Mouse (Mus musculus): Measurements from ENCODE around the gene Mmp9. TPM values are rescaled to one million over a fixed set of nuclear protein-coding genes. Genes with fewer than 3 reads are reported as not detected.

The Mmp9 gene
- polyA plus RNA-seq, 1 experiment from 2014 or later, result 25.2 TPM

DNA sequence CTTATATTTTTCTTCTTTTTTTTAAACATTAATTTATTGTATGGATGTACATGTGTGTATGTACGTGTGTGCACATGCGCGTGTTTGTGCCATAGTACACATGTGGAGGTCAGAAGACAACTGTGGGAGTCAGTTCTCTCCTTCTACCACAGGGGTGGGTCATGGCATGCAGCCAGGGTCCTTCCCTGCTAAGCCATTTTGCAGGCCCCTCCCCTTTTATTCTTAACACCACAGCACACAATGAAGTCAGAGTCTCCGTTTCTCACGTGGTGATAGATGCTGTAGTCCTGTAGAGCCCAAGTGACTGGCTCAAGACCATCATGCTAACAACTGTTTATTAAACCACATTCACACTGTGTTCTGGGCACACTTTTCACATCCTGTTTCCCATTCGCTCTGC is 45.4 kb downstream of the Mmp9 start:
- H3K4me1 ChIP-seq (replicated peaks), result 0 out of 2 replicates have a peak, but pooled peaks cover 5% of the 10 kb centered on the region
- no peak for ATAC-seq (ENCODE audit: low FRiP score)
- H3K27me3 ChIP-seq, result 0 out of 2 replicates have a peak, but pooled peaks cover 5% of the 10 kb centered on the region
- WGBS, result 79% methylated on average over 6 of the region's 6 CpGs
- H3K9me3 ChIP-seq, result no peaks in the 10 kb centered on the region
- no peak overlapping the region for H3K4me3 ChIP-seq
- H3K4me2 ChIP-seq, result no peak overlapping the region
- H3K36me3 ChIP-seq, result peaks cover 38% of the 10 kb centered on the region
- no peak overlapping the region for H3K27ac ChIP-seq
- no peak overlapping the region for H3K9ac ChIP-seq

DNA sequence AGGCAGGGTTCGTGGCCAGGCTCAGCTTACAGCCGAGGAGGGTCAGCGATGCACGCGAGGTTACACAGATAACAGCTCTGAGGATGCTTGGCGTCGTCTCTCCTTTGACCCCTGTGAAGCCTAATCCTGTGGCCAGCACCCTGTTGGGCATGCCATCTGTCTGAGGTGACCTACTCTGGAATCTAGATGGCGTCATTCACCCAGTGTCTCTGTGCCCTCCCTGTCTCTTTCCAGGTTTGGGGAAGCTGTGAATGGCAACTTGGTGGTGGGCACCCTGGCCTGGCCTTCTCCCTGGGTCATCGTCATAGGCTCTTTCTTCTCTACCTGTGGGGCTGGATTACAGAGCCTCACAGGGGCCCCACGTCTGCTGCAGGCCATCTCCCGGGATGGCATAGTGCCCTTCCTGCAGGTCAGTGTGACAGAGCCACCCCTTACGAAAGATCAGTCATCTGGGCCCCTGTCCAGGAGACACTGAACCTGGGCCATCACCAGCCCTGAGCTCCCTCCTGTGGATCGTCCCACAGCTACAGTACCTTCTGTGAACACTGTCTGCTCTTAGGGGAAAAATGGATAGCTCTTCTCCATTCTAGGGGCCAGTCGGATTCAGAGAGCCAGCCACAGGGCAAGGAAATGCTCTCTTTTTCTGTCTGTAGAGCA is 45.9 kb downstream of the Mmp9 start:
- Histone ChIP-seq H3K4me3 (no peak overlapping the region), H3K4me1 (replicated peaks) (0 out of 2 replicates have a peak, but pooled peaks cover 5% of the 10 kb centered on the region), H3K9me3 (no peaks in the 10 kb centered on the region), H3K27ac (no peak overlapping the region), H3K4me2 (no peak overlapping the region), H3K9ac (no peak overlapping the region), H3K36me3 (peaks cover 38% of the 10 kb centered on the region), H3K27me3 (0 out of 2 replicates have a peak, but pooled peaks cover 5% of the 10 kb centered on the region)
- 81% methylated on average over 14 of the region's 14 CpGs for WGBS
- no peak for ATAC-seq (ENCODE audit: low FRiP score)

DNA sequence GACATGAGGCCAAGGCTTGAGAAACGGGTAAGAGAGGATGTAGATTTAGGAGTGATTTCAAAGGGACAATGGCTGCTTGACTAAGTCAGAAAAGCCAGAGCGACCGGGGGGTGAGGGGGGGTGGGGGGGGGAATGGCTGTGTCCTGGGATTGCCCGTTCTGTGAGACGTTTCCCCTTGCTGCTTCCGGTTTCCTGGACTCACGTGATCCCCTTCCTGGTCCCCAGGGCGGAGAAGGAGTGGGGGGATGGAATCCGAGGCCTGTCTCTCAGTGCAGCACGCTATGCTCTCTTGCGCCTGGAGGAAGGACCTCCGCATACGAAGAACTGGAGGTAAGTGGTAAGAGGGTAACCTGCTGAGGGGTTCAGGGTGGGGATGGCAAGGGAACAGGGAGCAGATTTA is 48.2 kb downstream of the Mmp9 start:
- no peak for ATAC-seq (ENCODE audit: low FRiP score)
- peaks cover 38% of the 10 kb centered on the region for H3K36me3 ChIP-seq
- no peak overlapping the region for H3K27ac ChIP-seq
- H3K4me2 ChIP-seq, result no peak overlapping the region
- 0 out of 2 replicates have a peak, but pooled peaks cover 8% of the 10 kb centered on the region for H3K27me3 ChIP-seq
- 0 out of 2 replicates have a peak, but pooled peaks cover 5% of the 10 kb centered on the region for H3K4me1 ChIP-seq (replicated peaks)
- 61% methylated on average over 13 of the region's 13 CpGs for WGBS
- no peak overlapping the region for H3K4me3 ChIP-seq
- H3K9ac ChIP-seq, result no peak overlapping the region
- H3K9me3 ChIP-seq, result no peaks in the 10 kb centered on the region

GRCm38 (mm10) chr2:164991111-164991510 is 50.5 kb downstream of the Mmp9 start:
- WGBS, result 76% methylated on average over 3 of the region's 3 CpGs
- no peaks in the 10 kb centered on the region for H3K9me3 ChIP-seq
- H3K36me3 ChIP-seq, result peaks cover 46% of the 10 kb centered on the region
- H3K27ac ChIP-seq, result no peak overlapping the region
- H3K4me2 ChIP-seq, result no peak overlapping the region
- H3K27me3 ChIP-seq, result 0 out of 2 replicates have a peak, but pooled peaks cover 11% of the 10 kb centered on the region
- no peak for ATAC-seq (ENCODE audit: low FRiP score)
- no peak overlapping the region for H3K9ac ChIP-seq
- H3K4me3 ChIP-seq, result no peak overlapping the region
- H3K4me1 ChIP-seq (replicated peaks), result peaks cover 9% of the 10 kb centered on the region; the same call in 1 of the 2 replicates

- WGBS, result 51% methylated on average over 10 of the region's 10 CpGs
- H3K27ac ChIP-seq, result no peak overlapping the region
Measured at GRCm38 (mm10) chr2:164991808-164992207, 51.2 kb downstream of the Mmp9 start.

DNA sequence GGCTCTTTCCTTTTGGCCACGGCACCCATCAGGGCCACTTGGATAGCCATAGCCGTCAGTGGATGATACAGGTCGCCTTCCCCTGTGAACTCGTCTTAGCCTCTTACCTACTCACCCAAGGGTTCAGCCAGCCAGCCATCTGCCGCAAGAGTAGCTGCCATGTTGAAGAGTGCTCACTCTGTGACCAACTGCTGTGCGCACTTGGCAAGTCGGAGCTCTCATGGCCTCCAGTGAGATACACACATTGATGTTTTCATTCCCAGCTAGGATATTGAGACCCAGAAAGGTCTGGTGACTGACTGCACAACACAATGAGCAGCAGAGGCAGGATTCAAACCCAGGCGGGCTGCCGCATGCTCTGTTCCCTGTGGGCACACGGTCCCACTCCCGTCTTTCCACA is 53.6 kb downstream of the Mmp9 start:
- ATAC-seq (ENCODE audit: low FRiP score), result no peak
- Histone ChIP-seq H3K27ac (no peak overlapping the region; the same call in 1 of the 2 replicates), H3K27me3 (peaks cover 32% of the 10 kb centered on the region), H3K9ac (no peak overlapping the region), H3K4me1 (replicated peaks) (peaks cover 32% of the 10 kb centered on the region), H3K4me2 (no peak overlapping the region), H3K4me3 (no peak overlapping the region), H3K36me3 (peaks cover 35% of the 10 kb centered on the region), H3K9me3 (no peaks in the 10 kb centered on the region)
- 88% methylated on average over 11 of the region's 11 CpGs for WGBS

More at GRCm38 (mm10) chr2:164991808-164992207, 51.2 kb downstream of the Mmp9 start:
- H3K9ac ChIP-seq, result no peak overlapping the region
- peaks cover 39% of the 10 kb centered on the region for H3K36me3 ChIP-seq
- H3K4me1 ChIP-seq (replicated peaks), result peaks cover 10% of the 10 kb centered on the region; the same call in 1 of the 2 replicates
- peaks cover 10% of the 10 kb centered on the region; the same call in 1 of the 2 replicates for H3K27me3 ChIP-seq
- no peak for ATAC-seq (ENCODE audit: low FRiP score)
- no peak overlapping the region for H3K4me2 ChIP-seq
- no peak overlapping the region for H3K4me3 ChIP-seq
- no peaks in the 10 kb centered on the region for H3K9me3 ChIP-seq

DNA sequence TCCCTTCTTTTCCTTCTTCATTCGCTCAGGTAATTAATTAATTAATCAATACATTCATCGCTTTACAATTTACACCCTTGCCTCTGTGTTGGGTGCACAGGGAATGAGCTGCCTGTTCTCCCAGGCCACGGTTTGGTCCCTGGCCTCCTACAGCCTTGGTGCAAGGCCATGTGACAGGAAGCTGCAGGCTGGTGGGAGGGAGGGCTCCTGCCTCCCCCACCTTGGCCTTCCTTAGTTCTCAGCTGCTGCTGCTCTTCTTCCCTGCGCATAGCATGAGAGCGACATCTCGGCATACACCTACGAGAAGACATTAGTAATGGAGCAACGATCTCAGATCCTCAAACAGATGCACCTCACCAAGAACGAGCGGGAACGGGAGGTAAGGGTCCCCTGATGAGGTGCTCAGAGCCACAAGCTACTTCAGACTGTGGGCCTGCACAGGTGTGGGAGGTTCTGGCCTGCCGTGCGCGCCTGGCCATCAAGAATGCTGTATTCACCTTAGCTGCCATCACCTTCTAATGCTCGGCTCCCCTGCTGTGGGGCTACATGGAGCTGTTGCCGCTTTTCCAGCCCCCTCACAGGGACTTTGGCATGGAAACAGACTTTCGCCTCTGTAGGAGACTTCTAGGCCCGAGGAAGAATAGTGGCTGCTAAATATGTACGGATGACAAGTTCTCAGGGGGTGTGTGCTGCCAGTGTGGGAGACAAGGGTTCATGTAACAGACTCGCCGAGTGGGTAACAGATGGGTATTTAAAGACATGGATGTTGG is 54.3 kb downstream of the Mmp9 start:
- Histone ChIP-seq H3K27me3 (peaks cover 39% of the 10 kb centered on the region), H3K27ac (no peak overlapping the region; the same call in 1 of the 2 replicates), H3K9ac (no peak overlapping the region), H3K9me3 (no peaks in the 10 kb centered on the region), H3K4me3 (no peak overlapping the region), H3K4me1 (replicated peaks) (peaks cover 32% of the 10 kb centered on the region), H3K36me3 (peaks cover 42% of the 10 kb centered on the region), H3K4me2 (no peak overlapping the region)
- WGBS, result 61% methylated on average over 21 of the region's 21 CpGs
- ATAC-seq (ENCODE audit: low FRiP score), result no peak

DNA sequence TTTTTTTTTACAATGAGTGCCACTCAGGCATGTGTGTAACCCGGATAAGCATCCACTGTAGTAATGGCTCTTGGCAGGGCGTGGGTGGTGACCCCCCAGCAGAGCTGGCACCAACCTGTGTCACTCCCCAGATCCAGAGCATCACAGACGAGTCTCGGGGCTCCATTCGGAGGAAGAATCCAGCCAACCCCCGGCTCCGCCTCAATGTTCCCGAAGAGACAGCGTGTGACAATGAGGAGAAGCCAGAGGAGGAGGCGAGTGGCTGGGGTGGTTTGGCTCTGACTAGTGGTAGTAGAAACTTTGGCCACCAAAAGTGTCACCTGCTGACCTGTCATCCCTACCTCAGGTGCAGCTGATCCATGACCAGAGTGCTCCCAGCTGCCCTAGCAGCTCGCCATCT is 55.4 kb downstream of the Mmp9 start:
- Histone ChIP-seq H3K36me3 (peaks cover 53% of the 10 kb centered on the region), H3K27ac (no peak overlapping the region)
- no peak for ATAC-seq (ENCODE audit: low FRiP score)

DNA sequence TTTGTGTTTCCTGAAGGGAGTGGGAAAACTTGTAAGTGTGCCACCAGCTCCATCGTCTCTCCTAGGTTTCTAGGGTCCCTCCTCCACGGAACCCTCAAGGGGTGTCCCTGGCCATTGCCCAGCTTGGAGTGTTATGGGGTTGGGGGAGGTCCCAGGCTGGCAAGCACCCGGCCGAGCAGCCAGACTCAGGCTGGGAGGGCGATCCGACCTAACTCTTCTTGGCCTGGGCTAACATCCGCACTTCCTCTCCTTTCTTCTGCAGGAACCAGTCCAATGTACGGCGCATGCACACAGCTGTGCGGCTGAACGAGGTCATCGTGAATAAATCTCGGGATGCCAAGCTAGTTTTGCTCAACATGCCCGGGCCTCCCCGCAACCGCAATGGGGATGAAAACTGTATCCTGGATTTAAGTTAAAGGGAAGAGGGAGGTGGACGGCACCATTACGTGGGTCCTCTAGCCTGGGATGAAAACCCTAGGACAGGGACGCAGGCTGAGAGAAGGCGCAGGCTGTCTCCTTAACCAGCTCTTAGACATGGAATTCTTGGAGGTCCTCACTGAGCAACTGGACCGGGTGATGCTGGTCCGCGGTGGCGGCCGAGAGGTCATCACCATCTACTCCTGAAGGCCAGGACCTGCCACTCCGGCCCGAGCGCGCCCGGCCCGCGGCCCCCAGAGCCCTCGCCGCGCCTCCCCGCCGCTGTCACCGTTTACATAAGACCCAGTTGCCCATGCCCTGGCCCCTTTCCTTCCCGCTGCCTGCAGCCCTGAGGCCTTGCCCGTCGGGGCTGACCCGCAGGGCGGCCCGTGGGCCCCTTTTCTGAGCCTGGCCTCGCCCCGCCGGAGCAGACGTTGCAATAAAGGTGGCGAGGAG is 56.5 kb downstream of the Mmp9 start:
- WGBS, result 13% methylated on average over 46 of the region's 49 CpGs
- no peak for ATAC-seq (ENCODE audit: low FRiP score)

More for the DNA sequence above, 55.4 kb downstream of the Mmp9 start:
- 71% methylated on average over 11 of the region's 11 CpGs for WGBS
- peaks cover 45% of the 10 kb centered on the region for H3K27me3 ChIP-seq
- H3K4me1 ChIP-seq (replicated peaks), result peaks cover 32% of the 10 kb centered on the region
- no peak overlapping the region for H3K9ac ChIP-seq
- no peak overlapping the region for H3K4me2 ChIP-seq
- H3K9me3 ChIP-seq, result no peaks in the 10 kb centered on the region
- no peak overlapping the region for H3K4me3 ChIP-seq

DNA sequence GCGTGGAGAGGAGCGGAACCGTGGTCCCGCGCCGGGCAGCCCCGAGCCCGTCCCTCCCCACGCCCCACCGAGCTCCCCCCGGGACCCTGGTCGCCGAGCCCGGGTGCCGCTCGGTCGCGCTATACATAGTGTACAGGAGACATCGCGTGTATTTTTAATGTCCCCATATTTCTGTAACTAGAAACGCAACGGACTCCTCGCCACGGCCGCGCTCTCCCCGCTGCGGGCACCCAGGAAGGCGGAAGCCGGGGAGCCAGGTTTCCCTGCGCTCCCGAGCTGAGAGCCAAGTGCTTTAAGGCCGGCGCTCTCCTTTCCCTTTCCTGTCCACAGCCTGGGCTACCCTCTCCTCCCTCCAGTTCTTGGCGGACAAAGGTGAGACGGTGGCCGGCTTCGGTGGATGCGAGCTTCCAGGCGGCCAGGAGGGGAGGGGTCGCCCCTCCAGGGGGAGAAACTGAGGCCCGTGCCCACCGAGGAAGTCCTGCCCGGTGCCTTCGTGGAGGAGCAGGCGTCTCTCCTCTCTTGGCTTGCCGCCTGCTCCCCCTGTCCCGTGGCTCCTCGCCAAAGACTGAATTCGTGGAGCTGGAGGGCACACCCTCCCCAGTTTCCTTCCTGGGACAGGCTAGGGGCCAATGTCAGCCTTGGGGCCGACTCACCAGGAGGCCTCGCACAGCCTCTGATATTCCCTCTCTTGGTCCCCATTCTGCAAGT is 57.3 kb downstream of the Mmp9 start:
- Histone ChIP-seq H3K4me2 (peak overlapping the region; percentile 53), H3K27ac (no peak overlapping the region), H3K9ac (peak overlapping the region; percentile 70), H3K9me3 (no peaks in the 10 kb centered on the region), H3K4me1 (replicated peaks) (peaks cover 32% of the 10 kb centered on the region), H3K4me3 (peak overlapping the region; percentile 29), H3K36me3 (peaks cover 66% of the 10 kb centered on the region), H3K27me3 (peaks cover 45% of the 10 kb centered on the region)
- WGBS, result 3% methylated on average over 51 of the region's 52 CpGs
- no peak for ATAC-seq (ENCODE audit: low FRiP score)

More for the DNA sequence above, 56.5 kb downstream of the Mmp9 start:
- H3K9ac ChIP-seq, result peak overlapping the region; percentile 70
- H3K27me3 ChIP-seq, result peaks cover 45% of the 10 kb centered on the region
- no peaks in the 10 kb centered on the region for H3K9me3 ChIP-seq
- H3K27ac ChIP-seq, result no peak overlapping the region
- peak overlapping the region; percentile 29 for H3K4me3 ChIP-seq
- H3K4me1 ChIP-seq (replicated peaks), result peaks cover 32% of the 10 kb centered on the region
- H3K4me2 ChIP-seq, result peak overlapping the region; percentile 53
- H3K36me3 ChIP-seq, result peaks cover 64% of the 10 kb centered on the region

- no peak for ATAC-seq (ENCODE audit: low FRiP score)
- Histone ChIP-seq H3K4me3 (no peak overlapping the region), H3K9ac (no peak overlapping the region), H3K27me3 (peaks cover 34% of the 10 kb centered on the region), H3K9me3 (no peaks in the 10 kb centered on the region), H3K27ac (no peak overlapping the region), H3K4me1 (replicated peaks) (peaks cover 20% of the 10 kb centered on the region), H3K4me2 (no peak overlapping the region), H3K36me3 (peaks cover 89% of the 10 kb centered on the region)
- 91% methylated on average over 13 of the region's 13 CpGs for WGBS
Measured at GRCm38 (mm10) chr2:165001958-165002357, 61.4 kb downstream of the Mmp9 start.
